Mouse (Mus musculus) MEL (cell line): Measurements from ENCODE around the gene Mbd6.

Experiments used
- NELFE ChIP-seq: IDR thresholded peaks from 2 replicates; pipeline ENCODE4 v1.6.1; 2011; ENCODE audit warnings: low read depth, low read length, improper control_type of control experiment
- NRF1 ChIP-seq: IDR thresholded peaks from 2 replicates; pipeline ENCODE4 v1.6.1; 2014; ENCODE audit warnings: low read depth, mild to moderate bottlenecking, inconsistent platforms, low read length, improper control_type of control experiment, moderate library complexity; ENCODE audit not compliant: poor library complexity, insufficient read depth, severe bottlenecking

DNA sequence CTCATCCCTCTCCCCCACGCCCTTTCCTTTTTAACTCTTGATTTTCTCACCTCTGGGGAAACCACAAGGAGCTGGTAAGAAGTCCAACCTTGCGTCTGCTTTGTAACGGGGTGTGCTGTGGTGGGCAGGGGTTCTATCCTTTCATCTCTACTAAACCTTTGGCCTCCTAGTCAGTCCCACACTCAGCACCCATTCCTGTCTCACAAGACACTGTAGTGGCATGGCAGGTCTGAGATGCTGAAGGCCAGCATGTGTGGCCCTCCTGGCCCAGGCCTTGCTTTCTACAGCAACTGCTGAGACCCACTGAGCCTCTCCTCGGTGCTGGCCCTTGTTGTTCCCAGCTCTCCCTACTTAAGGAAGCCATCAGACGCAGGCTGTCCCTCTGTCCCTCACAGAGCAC, 16.4 kb downstream of the Mbd6 start:
- no peak for TF ChIP-seq NRF1
- TF ChIP-seq NELFE = peak; percentile 33; the same call in 1 of the 2 replicates
